Mouse (Mus musculus) spleen, adult 2 months (tissue): ENCODE results near the gene Inka1.

Source experiments
- CTCF ChIP-seq: fragments of 200-500 bp; IDR thresholded peaks from 2 replicates; pipeline ENCODE4 v1.5.1; 2011; ENCODE audit warnings: mild to moderate bottlenecking, inconsistent platforms; ENCODE audit not compliant: insufficient read depth, insufficient read length, insufficient replicate concordance; ENCODE audit errors: extremely low read depth
- POLR2A ChIP-seq: fragments of 200-500 bp; IDR thresholded peaks from 2 replicates; pipeline ENCODE4 v1.6.1; 2011; ENCODE audit warnings: low read depth, low read length, inconsistent platforms

GRCm38 (mm10) chr9:107936215-107936822 lies 49.4 kb downstream of the Inka1 start:
- TF ChIP-seq POLR2A (no peak), CTCF (no peak)
